Mouse (Mus musculus): ENCODE measurements at regions not wholly inside any gene's neighbourhood (a gene's known extent, or its start where the extent isn't known, plus 50 kb on each side); places are given as distances from the start of the nearest gene placed in this dataset.

DNA sequence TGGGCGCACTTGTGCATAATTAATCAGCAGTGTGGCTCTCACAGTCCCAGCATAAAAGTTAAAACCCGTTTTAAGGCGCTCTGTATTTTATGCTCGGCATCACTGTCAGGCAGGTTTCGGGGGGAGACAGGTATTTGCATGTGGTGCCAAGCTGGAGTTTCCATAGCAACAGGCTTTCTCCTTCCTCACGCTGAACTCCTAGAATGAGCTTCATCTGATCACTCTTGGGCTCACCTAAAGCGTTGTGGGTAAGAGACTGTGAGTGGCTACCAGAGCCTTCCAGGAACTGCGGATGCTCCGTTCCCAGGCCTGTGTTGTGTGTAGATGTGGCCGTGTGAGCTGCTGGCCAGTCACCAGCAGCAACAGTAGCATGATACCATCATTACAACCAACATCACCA is 161.5 kb downstream of the Ajap1 start:
- H3K27me3 ChIP-seq (ENCODE audit: control insufficient read depth, insufficient read depth, low read length, poor library complexity, severe bottlenecking), result no peaks in the 10 kb centered on the region
- H3K36me3 ChIP-seq (ENCODE audit: control insufficient read depth, insufficient read depth, low read length, poor library complexity, severe bottlenecking), result no peaks in the 10 kb centered on the region
- no peak for DNase-seq (ENCODE audit: low read depth, low spot score)

DNA sequence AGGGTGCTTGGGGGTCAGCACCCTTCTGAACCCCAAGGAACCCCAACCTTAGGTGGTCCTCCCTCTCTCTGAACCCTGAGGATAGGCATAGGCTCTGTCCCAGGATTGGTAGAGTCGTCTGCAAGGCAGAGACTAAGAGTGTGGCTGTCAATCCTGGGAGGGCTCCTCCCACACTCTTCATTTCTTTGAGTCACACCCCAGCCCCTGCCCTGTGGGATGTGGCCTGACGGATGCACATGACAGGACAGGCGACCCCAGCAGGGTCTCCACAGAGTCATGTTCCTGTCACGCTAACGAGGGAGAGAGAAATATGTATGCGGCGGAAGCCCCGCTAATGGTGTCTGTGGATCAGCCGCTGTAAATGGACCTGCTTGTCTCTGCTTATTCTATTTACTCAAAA is 162.0 kb downstream of the Ajap1 start:
- no peak for DNase-seq (ENCODE audit: low read depth, low spot score)
- no peaks in the 10 kb centered on the region for H3K27me3 ChIP-seq (ENCODE audit: control insufficient read depth, insufficient read depth, low read length, poor library complexity, severe bottlenecking)
- H3K36me3 ChIP-seq (ENCODE audit: control insufficient read depth, insufficient read depth, low read length, poor library complexity, severe bottlenecking), result no peaks in the 10 kb centered on the region

DNA sequence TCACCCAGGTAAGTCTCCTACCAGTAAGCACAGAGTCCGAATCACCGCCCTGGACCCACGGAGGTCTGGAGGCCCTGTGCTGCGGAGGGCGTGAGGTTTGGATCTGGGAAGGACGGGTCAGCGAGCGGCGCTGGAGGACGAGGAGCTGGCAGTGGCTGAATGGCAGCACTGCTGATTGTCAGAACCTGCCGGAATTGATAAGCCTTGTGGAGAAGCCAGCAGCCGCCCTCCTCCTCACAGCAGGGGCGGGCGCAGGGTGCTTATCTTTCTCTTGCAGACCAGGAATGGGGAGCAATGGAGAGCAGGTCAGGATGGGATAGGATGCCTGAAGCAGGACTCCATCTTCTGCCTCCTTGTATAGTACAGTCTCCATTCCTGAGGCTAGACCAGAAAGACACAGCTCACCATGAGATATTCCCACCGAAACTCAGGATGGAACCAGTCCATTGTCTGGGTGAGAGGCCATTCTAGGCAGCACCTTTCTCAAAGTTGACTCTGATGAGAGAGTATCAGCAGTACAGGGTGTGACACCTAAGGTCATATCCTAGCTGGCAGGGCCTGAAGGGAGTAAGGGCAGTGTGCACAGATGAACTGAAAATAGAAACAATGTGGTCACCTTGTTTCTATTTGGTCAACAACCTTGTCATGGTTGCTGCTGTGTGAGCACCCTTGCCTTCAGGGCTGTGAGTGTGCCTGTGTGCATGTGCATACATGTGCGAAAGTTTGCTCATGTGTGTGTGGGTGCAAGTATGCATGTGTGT is 165.5 kb downstream of the Ajap1 start:
- no peaks in the 10 kb centered on the region for H3K36me3 ChIP-seq (ENCODE audit: control insufficient read depth, insufficient read depth, low read length, poor library complexity, severe bottlenecking)
- no peak for DNase-seq (ENCODE audit: low read depth, low spot score)
- no peaks in the 10 kb centered on the region for H3K27me3 ChIP-seq (ENCODE audit: control insufficient read depth, insufficient read depth, low read length, poor library complexity, severe bottlenecking)

DNA sequence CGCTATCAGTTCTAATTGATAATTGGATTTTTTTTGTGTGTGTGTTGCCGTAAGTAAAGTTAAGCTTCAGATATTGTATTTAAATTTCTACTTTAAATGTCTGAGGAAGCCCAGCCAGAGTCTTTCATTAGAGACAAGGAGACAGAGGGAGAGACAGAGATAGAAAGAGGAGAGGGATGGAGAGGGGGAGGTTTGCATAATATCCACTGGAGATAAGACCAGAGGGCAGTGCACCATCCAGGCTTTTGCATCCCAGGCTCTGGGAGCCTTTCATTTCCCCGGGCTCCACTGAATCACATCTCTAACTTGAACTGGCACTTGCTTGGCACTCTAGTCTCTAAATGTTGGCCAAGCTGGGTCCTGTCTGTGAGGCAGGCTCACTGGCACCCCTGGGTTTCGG is 166.1 kb downstream of the Ajap1 start:
- no peaks in the 10 kb centered on the region for H3K27me3 ChIP-seq (ENCODE audit: control insufficient read depth, insufficient read depth, low read length, poor library complexity, severe bottlenecking)
- DNase-seq (ENCODE audit: low read depth, low spot score), result no peak
- H3K36me3 ChIP-seq (ENCODE audit: control insufficient read depth, insufficient read depth, low read length, poor library complexity, severe bottlenecking), result no peaks in the 10 kb centered on the region

DNA sequence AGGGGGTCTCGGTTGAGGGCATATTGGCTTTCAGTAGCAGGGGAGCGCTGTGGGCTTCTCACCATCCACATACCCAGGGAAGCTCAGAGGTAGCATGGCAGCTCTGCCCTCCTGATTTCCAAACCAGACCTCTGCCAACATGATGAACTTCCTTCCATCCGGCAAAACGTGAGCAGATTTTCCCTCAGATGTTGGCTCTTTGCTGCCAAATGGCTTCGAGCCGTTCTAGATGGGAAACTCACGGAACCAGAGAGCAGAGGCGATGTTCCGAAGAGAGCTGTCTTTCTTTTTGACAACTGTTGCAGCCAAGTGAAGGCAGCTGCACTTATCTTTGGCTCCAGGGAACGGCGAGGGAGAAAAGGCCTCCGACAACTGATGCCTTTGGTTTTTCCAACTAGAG is 168.7 kb downstream of the Ajap1 start:
- Histone ChIP-seq H3K27me3 (ENCODE audit: control insufficient read depth, insufficient read depth, low read length, poor library complexity, severe bottlenecking) (no peaks in the 10 kb centered on the region), H3K36me3 (ENCODE audit: control insufficient read depth, insufficient read depth, low read length, poor library complexity, severe bottlenecking) (no peaks in the 10 kb centered on the region)
- no peak for DNase-seq (ENCODE audit: low read depth, low spot score)

DNA sequence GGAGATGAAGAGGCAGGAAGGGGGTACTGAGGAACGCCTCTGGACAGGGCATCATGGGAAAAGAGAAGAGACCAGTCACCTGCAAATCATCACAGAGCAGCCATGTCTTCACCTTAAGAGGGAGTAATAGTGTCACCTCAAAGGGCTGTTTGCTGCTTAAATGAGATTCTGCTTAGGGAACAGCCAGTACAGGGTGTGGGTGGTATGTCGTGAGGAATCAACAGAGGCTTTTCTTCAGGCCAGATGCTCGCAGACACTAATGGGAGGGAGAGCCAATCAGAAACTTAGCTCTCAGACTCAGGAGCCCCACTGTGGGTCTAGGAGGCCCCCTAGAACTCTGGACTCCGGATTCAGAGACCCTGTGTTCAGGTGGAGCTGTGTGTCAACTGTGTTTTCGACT is 171.0 kb downstream of the Ajap1 start:
- no peaks in the 10 kb centered on the region for H3K27me3 ChIP-seq (ENCODE audit: control insufficient read depth, insufficient read depth, low read length, poor library complexity, severe bottlenecking)
- no peak for DNase-seq (ENCODE audit: low read depth, low spot score)
- no peaks in the 10 kb centered on the region for H3K36me3 ChIP-seq (ENCODE audit: control insufficient read depth, insufficient read depth, low read length, poor library complexity, severe bottlenecking)

DNA sequence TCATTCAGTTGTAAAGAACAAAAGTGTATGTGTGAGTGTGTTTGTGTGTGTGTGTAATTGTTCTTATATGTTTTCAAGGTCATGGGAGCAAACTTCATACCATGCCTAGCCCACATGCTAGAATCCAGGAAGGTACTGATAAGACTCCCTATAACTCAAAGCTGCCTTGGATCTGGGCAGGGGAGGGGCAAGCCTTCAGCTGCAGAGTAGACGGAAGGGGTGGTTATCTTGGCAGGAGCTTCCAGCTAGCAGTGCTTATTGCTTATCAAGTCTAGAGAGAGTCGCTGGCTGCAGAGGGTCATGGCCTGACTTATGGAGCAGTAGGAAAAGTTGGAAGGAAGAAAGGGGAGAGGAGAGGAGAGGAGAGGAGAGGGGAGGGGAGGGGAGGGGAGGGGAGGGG is 172.0 kb downstream of the Ajap1 start:
- no peaks in the 10 kb centered on the region for H3K27me3 ChIP-seq (ENCODE audit: control insufficient read depth, insufficient read depth, low read length, poor library complexity, severe bottlenecking)
- no peak for DNase-seq (ENCODE audit: low read depth, low spot score)
- H3K36me3 ChIP-seq (ENCODE audit: control insufficient read depth, insufficient read depth, low read length, poor library complexity, severe bottlenecking), result no peaks in the 10 kb centered on the region

DNA sequence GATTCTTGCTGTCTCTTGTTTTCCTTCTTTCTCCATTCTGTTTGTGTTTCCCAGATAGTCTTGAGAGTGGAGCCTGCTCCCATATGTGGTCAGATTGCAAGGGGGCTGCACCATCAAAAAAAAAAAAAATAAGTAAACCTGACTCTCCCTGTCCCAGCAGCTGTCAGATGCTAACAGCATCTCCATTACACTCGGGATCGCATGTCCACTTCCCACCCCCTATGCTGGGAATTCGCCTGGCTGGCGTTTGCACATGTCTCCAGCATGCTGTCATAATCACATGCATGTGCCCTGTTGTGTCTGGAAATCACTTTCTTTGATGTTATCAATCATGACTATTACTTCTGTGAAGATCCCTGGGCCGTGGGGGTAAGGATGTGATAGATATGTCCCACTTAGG is 179.1 kb downstream of the Ajap1 start:
- DNase-seq (ENCODE audit: low read depth, low spot score), result no peak
- no peaks in the 10 kb centered on the region for H3K27me3 ChIP-seq (ENCODE audit: control insufficient read depth, insufficient read depth, low read length, poor library complexity, severe bottlenecking)
- H3K36me3 ChIP-seq (ENCODE audit: control insufficient read depth, insufficient read depth, low read length, poor library complexity, severe bottlenecking), result no peaks in the 10 kb centered on the region

DNA sequence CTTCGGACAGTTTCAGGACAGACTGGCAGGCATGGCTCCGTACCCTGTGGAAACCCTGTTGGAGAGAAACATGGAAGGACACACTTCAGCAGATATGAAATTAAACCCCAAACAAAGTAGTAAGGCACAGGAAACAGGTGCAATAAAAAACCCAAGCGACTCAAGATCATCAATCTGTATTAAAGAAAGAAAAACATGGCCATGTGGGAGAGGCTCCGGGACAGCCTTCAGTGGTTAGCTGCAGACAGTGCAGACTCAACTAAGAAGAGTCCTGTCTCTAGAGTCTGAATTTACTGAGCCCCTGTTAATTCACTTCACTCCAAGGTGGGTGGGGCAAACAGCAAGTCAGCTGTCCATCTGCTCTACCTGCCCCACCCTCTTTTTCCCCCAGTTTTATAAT is 179.8 kb downstream of the Ajap1 start:
- Histone ChIP-seq H3K36me3 (ENCODE audit: control insufficient read depth, insufficient read depth, low read length, poor library complexity, severe bottlenecking) (no peaks in the 10 kb centered on the region), H3K27me3 (ENCODE audit: control insufficient read depth, insufficient read depth, low read length, poor library complexity, severe bottlenecking) (no peaks in the 10 kb centered on the region)
- DNase-seq (ENCODE audit: low read depth, low spot score), result no peak

DNA sequence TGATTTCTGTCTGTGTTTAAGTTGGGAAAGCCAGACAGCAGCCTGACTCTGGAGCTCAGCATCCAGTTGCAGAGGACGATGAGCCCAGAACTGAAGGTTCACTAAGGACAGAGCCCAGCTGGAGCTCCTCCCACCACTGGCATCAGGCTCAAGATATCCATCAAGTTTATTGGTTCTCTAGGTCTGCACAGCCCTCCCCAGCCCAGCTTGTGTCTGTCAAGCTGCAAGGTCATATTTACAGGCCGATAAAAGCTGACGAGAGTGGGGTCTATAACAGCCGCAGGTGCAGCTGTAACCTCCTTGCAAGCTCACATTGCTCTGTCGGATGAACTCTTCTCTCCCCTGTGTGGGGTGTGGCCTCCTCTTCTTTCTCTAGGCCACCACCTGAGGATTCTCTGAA is 184.3 kb downstream of the Ajap1 start:
- Histone ChIP-seq H3K27me3 (ENCODE audit: control insufficient read depth, insufficient read depth, low read length, poor library complexity, severe bottlenecking) (no peaks in the 10 kb centered on the region), H3K36me3 (ENCODE audit: control insufficient read depth, insufficient read depth, low read length, poor library complexity, severe bottlenecking) (no peaks in the 10 kb centered on the region)
- no peak for DNase-seq (ENCODE audit: low read depth, low spot score)

DNA sequence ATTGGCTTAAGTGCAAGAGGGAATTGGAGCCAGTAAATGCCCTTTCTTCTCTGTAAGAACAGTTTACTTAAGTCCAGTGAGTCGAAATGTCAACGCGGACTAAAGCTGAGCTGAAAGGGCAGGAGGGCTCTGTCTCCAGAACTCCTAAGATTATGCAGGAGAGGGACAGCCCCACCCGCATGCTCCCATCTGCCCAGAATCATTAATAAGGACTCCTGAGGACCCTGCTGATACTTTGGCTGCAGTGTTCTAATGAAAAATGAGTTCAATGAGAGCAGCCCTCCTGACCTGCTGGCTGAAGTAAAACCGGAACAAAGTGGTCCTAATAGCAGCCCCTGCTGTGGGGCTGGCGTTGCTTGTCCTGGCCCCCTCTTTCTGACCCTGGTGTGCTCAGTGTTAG is 187.8 kb downstream of the Ajap1 start:
- H3K27me3 ChIP-seq (ENCODE audit: control insufficient read depth, insufficient read depth, low read length, poor library complexity, severe bottlenecking), result no peaks in the 10 kb centered on the region
- no peaks in the 10 kb centered on the region for H3K36me3 ChIP-seq (ENCODE audit: control insufficient read depth, insufficient read depth, low read length, poor library complexity, severe bottlenecking)
- DNase-seq (ENCODE audit: low read depth, low spot score), result no peak

DNA sequence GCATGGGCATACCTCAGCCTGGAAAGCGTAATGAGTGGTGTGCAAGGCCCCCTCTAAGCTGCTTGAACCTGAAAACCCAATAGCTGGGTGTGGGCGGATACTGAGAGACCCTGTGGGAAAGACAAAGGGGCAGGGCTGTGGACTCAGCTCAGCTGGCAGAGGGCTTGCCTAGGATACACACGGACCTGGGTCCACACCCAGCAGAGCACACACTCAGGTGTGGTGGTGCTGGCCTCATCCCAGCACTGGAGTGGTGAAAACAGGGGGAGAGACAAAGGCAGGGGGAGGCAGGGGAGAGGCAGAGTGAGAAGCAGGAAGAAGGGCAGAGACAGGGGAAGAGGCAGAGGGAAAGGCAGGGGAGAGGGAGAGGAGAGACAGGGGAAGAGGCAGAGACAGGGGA is 189.5 kb downstream of the Ajap1 start:
- H3K36me3 ChIP-seq (ENCODE audit: control insufficient read depth, insufficient read depth, low read length, poor library complexity, severe bottlenecking), result no peaks in the 10 kb centered on the region
- DNase-seq (ENCODE audit: low read depth, low spot score), result no peak
- H3K27me3 ChIP-seq (ENCODE audit: control insufficient read depth, insufficient read depth, low read length, poor library complexity, severe bottlenecking), result no peaks in the 10 kb centered on the region

DNA sequence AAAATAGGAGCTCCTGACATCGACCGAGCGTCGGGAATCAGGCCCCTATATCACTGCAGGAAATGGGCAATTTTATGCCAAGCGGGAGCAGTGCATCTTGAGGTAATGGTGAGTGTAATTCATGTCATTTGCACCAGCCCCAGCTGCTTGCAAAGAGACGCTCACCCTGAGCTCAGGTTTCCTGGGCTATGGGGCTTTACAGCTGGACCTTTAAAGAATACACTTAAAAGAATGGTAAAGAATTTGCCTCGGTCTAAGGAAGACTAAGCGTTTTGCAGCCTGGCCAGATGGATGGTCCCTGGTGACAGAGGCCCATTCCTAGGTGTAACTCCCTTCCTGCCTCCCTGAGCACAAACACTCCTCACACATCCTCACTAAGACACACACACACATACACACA is 194.2 kb downstream of the Ajap1 start:
- Histone ChIP-seq H3K36me3 (ENCODE audit: control insufficient read depth, insufficient read depth, low read length, poor library complexity, severe bottlenecking) (no peaks in the 10 kb centered on the region), H3K27me3 (ENCODE audit: control insufficient read depth, insufficient read depth, low read length, poor library complexity, severe bottlenecking) (no peaks in the 10 kb centered on the region)
- DNase-seq (ENCODE audit: low read depth, low spot score), result no peak

DNA sequence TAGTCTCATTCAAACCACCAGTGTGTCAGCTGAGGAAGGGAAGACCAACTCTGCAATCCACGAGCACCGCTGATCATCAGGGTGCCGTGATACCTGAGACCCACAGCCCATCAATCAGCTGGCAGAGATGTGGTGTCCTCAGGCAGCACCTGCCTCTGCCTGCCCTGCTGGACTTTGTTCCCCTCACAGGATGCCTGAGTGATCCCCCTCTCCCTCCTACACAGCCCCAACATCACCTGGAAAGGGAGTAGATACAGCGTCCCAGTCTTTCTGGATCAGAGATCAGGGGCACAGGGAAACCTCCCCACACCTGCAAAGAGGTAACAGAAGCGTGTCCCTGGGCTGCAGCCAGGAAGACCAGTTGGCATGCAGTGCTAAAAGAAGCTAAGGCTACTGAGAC is 198.4 kb downstream of the Ajap1 start:
- no peak for DNase-seq (ENCODE audit: low read depth, low spot score)
- Histone ChIP-seq H3K27me3 (ENCODE audit: control insufficient read depth, insufficient read depth, low read length, poor library complexity, severe bottlenecking) (no peaks in the 10 kb centered on the region), H3K36me3 (ENCODE audit: control insufficient read depth, insufficient read depth, low read length, poor library complexity, severe bottlenecking) (no peaks in the 10 kb centered on the region)

DNA sequence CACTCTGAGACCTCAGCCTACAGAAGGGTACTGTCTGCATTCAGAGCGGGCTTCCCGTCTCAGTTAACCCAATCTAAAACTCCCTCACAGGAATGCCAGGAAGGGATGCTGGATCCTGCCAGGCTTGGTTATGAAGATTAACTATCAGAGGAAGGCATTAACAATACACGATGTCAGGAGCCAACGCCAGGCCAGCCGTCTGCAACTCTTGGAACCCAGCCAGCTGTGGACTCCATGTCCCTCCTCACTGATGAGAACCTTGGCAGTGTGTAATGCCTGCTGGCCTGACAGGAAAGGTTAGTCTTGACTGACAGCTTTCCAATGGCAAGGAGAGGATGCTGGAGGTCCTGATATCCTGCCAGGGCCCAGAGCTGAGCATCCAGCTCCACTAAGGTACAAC is 206.0 kb downstream of the Ajap1 start:
- no peaks in the 10 kb centered on the region for H3K36me3 ChIP-seq (ENCODE audit: control insufficient read depth, insufficient read depth, low read length, poor library complexity, severe bottlenecking)
- no peak for DNase-seq (ENCODE audit: low read depth, low spot score)

DNA sequence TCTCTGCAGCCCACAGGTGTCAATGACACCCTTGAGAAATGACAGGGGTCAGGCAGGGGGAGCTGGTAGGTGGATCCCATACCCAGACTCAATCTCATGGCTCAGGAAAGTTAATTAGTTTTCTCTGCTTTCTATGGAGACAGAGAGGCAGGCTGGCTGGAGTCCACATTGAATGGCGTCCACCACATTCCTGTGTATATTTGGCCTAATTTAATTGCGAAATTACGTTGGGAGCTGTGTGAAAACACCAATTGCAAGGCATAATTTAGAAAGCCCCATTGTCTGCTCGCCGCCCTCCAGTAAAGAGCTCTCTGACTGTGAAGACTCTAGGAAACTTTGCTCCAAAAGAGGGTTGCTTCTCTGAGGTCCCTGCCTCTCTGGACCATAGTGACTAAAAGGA is 211.2 kb downstream of the Ajap1 start:
- Histone ChIP-seq H3K36me3 (ENCODE audit: control insufficient read depth, insufficient read depth, low read length, poor library complexity, severe bottlenecking) (no peaks in the 10 kb centered on the region), H3K27me3 (ENCODE audit: control insufficient read depth, insufficient read depth, low read length, poor library complexity, severe bottlenecking) (no peaks in the 10 kb centered on the region)
- DNase-seq (ENCODE audit: low read depth, low spot score), result no peak

More for the DNA sequence above, 206.0 kb downstream of the Ajap1 start:
- no peaks in the 10 kb centered on the region for H3K27me3 ChIP-seq (ENCODE audit: control insufficient read depth, insufficient read depth, low read length, poor library complexity, severe bottlenecking)

Data from splenic B cell, adult 2 months (primary cell).